Mouse (Mus musculus) 3T3-L1 (cell line): ENCODE data around the gene Zap70.
A peak's percentile ranks its signal among the peaks of the same experiment; 100 is the strongest.

Source experiments
- DNase-seq: peaks from one replicate; pipeline ENCODE4 v3.0.0-alpha.2; 2015; ENCODE audit warnings: low read depth, low spot score

Gene Zap70

GRCm38 (mm10) chr1:36761568-36761967 is at the start of gene Zap70:
Gene Zap70, plus strand, starts transcription at chr1:36761798.
- DNase-seq: no peak

GRCm38 (mm10) chr1:36714311-36714710 is 47.3 kb upstream of the Zap70 start, which contains the start of gene Actr1b:
Gene Actr1b, minus strand, starts transcription at chr1:36714422.
- no peak for DNase-seq

DNA sequence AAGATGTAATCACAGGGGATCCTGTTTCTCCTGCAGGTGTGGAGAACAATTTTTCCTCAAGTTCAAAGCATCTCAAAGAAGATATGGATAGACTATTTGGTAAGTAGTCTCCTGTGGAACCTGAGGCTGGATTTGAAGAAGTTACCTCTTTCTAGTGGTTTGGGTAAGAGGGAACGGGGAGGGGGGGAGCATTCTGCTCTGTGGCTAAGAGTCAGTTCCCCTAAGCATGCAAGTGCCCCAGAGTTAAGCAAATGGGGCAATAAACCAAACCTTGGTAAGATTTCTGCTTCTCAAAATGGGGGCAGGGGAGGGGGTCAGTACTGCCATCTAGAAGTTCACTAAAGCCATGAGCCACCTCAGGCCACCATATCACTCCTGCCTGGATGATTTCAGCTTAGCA is 42.8 kb upstream of the Zap70 start:
- DNase-seq: no peak

GRCm38 (mm10) chr1:36723146-36724056 is 38.2 kb upstream of the Zap70 start:
- no peak for DNase-seq

- no peak for DNase-seq
Measured at GRCm38 (mm10) chr1:36724057-36724431, 37.6 kb upstream of the Zap70 start.

- DNase-seq: peak; percentile 92
Measured at GRCm38 (mm10) chr1:36737300-36737699, 24.3 kb upstream of the Zap70 start.

- DNase-seq: no peak
Measured at GRCm38 (mm10) chr1:36739231-36739630, 22.4 kb upstream of the Zap70 start.

GRCm38 (mm10) chr1:36743046-36743445 is 18.6 kb upstream of the Zap70 start:
- DNase-seq: no peak

DNA sequence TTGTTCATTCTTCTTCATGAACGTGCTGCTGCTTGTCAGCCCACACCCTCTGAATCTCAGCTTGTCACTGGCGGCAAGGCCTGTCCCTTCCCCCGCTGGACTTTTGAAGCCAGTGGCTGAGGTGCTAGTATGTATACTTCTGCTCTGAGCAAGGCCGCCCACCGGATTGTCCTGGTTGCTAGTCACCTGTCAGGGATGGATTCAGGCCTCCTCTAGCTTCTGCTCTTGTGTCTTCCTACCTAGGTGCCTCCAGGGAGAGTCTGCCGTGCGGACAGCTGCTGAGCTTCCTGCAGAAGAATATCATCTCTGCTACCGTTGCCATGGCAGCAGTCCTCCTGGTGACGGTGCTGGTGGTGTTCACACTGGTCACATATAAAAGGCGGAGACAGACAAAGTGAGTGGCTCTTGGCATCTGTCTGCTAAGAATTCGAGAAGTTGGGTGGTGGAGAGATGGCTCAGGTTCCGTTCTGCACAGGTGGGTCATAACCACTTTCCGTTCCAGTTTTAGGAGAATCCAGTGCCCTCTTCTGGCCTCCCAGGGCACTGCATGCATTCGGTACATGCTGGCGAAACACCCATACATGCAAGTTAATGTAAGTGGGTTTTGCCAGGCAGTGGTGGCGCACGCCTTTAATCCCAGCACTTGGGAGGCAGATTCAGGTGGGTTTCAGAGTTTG is 17.2 kb upstream of the Zap70 start:
- DNase-seq: peak; percentile 54

DNA sequence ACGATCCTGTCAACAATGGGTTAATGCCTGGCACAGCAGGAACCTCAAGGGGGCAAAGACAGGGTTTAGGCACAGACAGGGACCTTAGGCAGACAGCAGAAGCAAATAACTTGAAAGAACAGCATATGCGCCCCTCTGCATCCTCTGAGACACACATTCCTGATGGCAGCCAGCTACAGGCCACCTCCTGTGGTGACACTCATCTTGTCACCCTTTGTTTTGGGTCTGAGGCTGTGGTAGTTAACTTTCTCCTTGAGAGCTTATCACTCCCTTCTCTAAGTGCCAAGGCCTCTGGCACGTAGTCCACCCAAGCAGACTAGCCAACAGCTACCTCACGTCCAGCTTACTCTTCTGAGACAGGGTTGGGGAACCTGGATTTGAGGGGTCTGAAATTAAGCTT is 15.9 kb upstream of the Zap70 start:
- DNase-seq: no peak

DNA sequence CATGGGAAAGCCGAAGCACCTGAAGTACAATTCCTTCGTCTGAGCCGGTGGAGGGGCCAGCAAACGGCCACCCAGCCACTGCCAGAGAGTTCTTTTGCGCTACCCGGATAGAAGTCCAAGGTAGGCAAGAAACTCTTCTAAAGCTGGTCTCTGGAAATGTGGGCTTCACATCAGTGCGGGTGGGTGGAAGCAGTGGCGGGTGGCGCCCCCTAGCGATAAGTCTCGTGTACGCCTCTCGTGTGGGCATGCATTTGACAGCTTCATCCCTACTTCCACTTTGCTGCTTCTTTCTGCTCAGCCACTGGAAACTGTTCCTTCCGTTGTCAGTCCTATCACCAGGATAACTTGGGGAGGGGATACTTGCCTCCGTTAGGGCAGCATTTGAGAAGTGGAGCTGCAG is 15.1 kb upstream of the Zap70 start:
- DNase-seq: no peak

DNA sequence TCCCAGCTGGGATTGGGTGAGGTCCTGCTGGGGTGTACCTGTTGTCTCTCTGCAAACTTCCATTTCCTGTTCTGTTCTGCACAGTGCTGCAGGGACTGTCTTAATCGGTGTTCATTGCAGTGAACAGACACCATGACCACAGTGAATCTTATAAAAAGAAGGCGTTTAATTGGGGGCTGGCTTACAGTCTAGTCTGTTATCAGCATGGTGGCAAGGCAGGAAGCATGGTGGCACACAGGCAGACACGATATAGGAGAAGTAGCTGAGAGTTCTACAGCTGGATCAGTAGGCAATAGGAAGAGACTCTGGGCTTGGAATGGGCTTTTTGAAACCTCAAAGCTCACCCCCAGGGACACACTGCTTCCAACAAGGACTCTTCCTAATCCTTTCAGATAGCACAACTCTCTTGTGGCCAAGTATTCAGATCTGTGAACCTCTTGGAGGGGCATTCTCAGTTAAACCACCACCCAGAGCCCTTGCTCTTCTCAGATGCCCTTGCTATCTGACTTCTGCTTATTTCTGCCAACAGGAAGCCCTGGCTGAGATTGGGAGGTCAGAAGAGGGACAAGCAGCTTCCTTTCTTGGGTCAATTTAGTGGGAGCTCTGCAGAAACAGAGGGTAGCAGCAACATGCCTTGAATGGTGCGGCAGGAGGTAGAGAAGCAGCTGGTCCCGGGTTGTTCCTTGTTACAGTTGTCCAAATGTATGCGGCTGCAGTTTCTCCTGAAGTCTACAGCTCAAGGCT is 7.5 kb upstream of the Zap70 start:
- DNase-seq: no peak

DNA sequence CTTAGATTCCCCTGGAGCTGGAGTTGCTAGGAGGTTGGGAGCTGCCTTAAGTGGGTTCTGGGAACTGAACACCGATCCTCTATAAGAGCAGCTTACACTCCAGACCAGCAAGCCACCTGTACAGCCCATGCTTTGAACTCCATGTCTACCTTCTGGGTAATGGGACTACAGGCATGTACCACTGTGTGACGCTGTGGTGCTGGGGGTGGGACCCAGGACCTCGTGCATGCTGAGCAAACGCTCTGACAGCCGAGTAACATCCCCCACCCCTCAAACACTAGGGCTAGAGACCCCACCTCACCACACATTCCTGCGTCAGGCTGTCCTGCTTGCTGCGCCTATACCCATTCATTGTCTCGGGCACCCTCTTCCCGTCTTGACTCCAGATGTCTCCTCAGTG is 3.0 kb upstream of the Zap70 start:
- DNase-seq: no peak

DNA sequence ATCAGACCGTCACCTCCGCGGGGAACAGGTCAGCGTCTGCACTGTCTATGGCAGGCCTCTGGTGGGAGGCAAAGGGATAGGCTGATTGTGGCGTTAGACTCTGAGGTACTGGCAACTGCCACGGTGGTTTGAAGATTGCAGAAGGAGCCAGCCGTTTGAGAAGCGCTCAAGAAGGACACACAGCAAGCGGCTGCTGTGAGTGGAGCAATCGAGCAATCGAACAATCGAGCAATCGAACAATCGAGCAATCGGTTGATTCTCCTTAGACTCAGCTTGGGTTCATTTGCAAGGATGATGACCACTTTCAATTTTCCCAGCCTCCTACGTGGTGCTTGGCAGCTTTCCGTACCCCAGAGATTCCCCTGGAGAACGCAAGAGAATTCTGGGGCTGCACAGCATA is 2.5 kb upstream of the Zap70 start:
- no peak for DNase-seq

DNA sequence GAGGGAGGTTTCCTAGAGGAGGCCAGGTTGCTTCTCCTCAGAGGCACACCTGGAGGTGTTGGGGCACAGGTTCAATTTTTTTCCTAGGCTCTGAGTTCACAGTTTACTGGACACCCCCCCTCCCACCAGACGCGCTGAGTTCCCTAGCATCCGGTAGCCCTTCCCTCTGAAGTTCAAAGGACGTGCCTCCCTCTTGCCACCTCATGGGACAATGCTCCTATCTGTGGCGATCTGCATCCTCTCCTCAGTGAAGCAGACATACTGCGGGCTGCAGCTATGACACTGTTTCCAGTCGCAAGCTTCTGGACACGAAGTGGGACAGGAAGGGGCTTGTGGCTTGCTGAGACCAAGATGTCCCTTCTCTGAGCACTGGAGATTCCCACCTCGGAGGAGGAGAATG is 1.2 kb upstream of the Zap70 start:
- DNase-seq: no peak

GRCm38 (mm10) chr1:36761061-36761460 is 537 bp upstream of the Zap70 start:
- DNase-seq: no peak

- peak; percentile 25 for DNase-seq
Measured at GRCm38 (mm10) chr1:36766431-36767205, 5.0 kb downstream of the Zap70 start.

- DNase-seq: no peak
Measured at GRCm38 (mm10) chr1:36767321-36767720, 5.7 kb downstream of the Zap70 start.

- DNase-seq: no peak
Measured at GRCm38 (mm10) chr1:36768786-36769185, 7.2 kb downstream of the Zap70 start.

GRCm38 (mm10) chr1:36769951-36770350 is 8.4 kb downstream of the Zap70 start:
- no peak for DNase-seq

- DNase-seq: no peak
Measured at GRCm38 (mm10) chr1:36770998-36771397, 9.4 kb downstream of the Zap70 start.
